Mouse (Mus musculus) embryonic facial prominence, embryonic 13.5 days (tissue): ENCODE data around the gene 1700007K13Rik. TPM values are rescaled to one million over a fixed set of nuclear protein-coding genes. Genes with fewer than 3 reads are reported as not detected.

Source experiments
- ATAC-seq: fragments of 200-750 bp; cut with Nextera tagmentation; 2 replicates; pipeline ENCODE4 v1.8.0; 2017; ENCODE audit warnings: low read depth; ENCODE audit not compliant: insufficient number of reproducible peaks, insufficient read depth, low FRiP score, low TSS enrichment
- H3K27ac ChIP-seq: fragments of 300-500 bp; sonication (generic); 2 replicates; pipeline ENCODE4 v1.5.1; 2015; ENCODE audit warnings: moderate library complexity, mild to moderate bottlenecking, inconsistent platforms
- H3K27me3 ChIP-seq: fragments of 300-500 bp; sonication (generic); 2 replicates; pipeline ENCODE4 v1.6.1; 2015; ENCODE audit warnings: mild to moderate bottlenecking, inconsistent platforms
- H3K36me3 ChIP-seq: fragments of 300-500 bp; sonication (generic); 2 replicates; pipeline ENCODE4 v1.6.1; 2015; ENCODE audit warnings: mild to moderate bottlenecking, inconsistent platforms
- H3K4me1 ChIP-seq: fragments of 300-500 bp; sonication (generic); 2 replicates; pipeline ENCODE4 v1.6.1; 2015; ENCODE audit warnings: inconsistent platforms
- H3K4me2 ChIP-seq: fragments of 300-500 bp; sonication (generic); 2 replicates; pipeline ENCODE4 v1.6.1; 2015; ENCODE audit warnings: moderate library complexity, mild to moderate bottlenecking, inconsistent platforms
- H3K4me3 ChIP-seq: fragments of 300-500 bp; sonication (generic); 2 replicates; pipeline ENCODE4 v1.5.1; 2015; ENCODE audit warnings: mild to moderate bottlenecking, inconsistent platforms
- H3K9ac ChIP-seq: fragments of 300-500 bp; sonication (generic); 2 replicates; pipeline ENCODE4 v1.6.1; 2015; ENCODE audit warnings: mild to moderate bottlenecking, inconsistent platforms
- H3K9me3 ChIP-seq: fragments of 300-500 bp; sonication (generic); 2 replicates; pipeline ENCODE4 v1.6.1; 2016; ENCODE audit warnings: inconsistent platforms
- WGBS: fragments of 180-500 bp; shearing (Covaris S2); methylation state at CpG from one replicate; pipeline ENCODE4 v1.1.7; 2015; ENCODE audit warnings: mixed read lengths; 5-methylcytosine and 5-hydroxymethylcytosine counted together
- polyA plus RNA-seq: library from polyadenylated mRNA; unstranded; fragments of >200 nt; fragmentation: Nextera tagmentation; extraction: Ambion mirVana; gene quantifications from 2 replicates; pipeline ENCODE4 v1.2.1, GENCODE M21; 2015

The 1700007K13Rik gene
- polyA plus RNA-seq, 1 experiment from 2014 or later = 1.7 TPM

- H3K4me3 ChIP-seq = peak overlapping the region; percentile 95
- H3K4me1 ChIP-seq = peaks cover 17% of the 10 kb centered on the region
- peaks cover 43% of the 10 kb centered on the region for H3K36me3 ChIP-seq
- peak overlapping the region; percentile 97 for H3K9ac ChIP-seq
- H3K27ac ChIP-seq = no peak overlapping the region
- H3K9me3 ChIP-seq = 0 out of 2 replicates have a peak, but pooled peaks cover 3% of the 10 kb centered on the region
- no peak for ATAC-seq
- peaks cover 15% of the 10 kb centered on the region for H3K27me3 ChIP-seq
- 54% methylated on average over 18 of the region's 18 CpGs for WGBS
- peak overlapping the region; percentile 80 for H3K4me2 ChIP-seq
Measured at GRCm38 (mm10) chr2:28468486-28469225, 2.5 kb upstream of the 1700007K13Rik start.

GRCm38 (mm10) chr2:28467860-28468485 is 1.8 kb upstream of the 1700007K13Rik start, which contains the start of gene Mrps2:
Gene Mrps2, plus strand, starts transcription at chr2:28468066.
- Histone ChIP-seq H3K4me3 (peak within 1 kb of the TSS; percentile 95), H3K36me3 (peaks cover 41% of the 10 kb centered on the region), H3K27me3 (peaks cover 15% of the 10 kb centered on the region), H3K4me2 (peak within 1 kb of the TSS; percentile 80), H3K4me1 (peaks cover 17% of the 10 kb centered on the region), H3K9ac (peak within 1 kb of the TSS; percentile 97), H3K9me3 (0 out of 2 replicates have a peak, but pooled peaks cover 2% of the 10 kb centered on the region), H3K27ac (0 out of 2 replicates have a peak within 1 kb of the TSS, but pooled peaks have one; percentile 23)
- ATAC-seq = peak; percentile 80
- WGBS = under 1% methylated on average over 51 of the region's 52 CpGs

GRCm38 (mm10) chr2:28464919-28465318 is 1.2 kb downstream of the 1700007K13Rik start:
- peaks cover 15% of the 10 kb centered on the region for H3K27me3 ChIP-seq
- H3K4me3 ChIP-seq = no peak overlapping the region
- ATAC-seq = no peak
- H3K27ac ChIP-seq = no peak overlapping the region
- no peaks in the 10 kb centered on the region for H3K9me3 ChIP-seq
- H3K36me3 ChIP-seq = peaks cover 11% of the 10 kb centered on the region
- H3K4me1 ChIP-seq = peaks cover 17% of the 10 kb centered on the region
- no peak overlapping the region for H3K4me2 ChIP-seq
- no peak overlapping the region for H3K9ac ChIP-seq
- 81% methylated on average over 9 of the region's 9 CpGs for WGBS

- Histone ChIP-seq H3K4me3 (no peak overlapping the region), H3K27ac (no peak overlapping the region), H3K9me3 (no peaks in the 10 kb centered on the region), H3K9ac (no peak overlapping the region), H3K4me1 (peaks cover 14% of the 10 kb centered on the region), H3K4me2 (no peak overlapping the region), H3K36me3 (peaks cover under 1% of the 10 kb centered on the region; the same call in 1 of the 2 replicates), H3K27me3 (peaks cover 15% of the 10 kb centered on the region)
- ATAC-seq = no peak
- 36% methylated on average over 3 of the region's 3 CpGs for WGBS
Measured at GRCm38 (mm10) chr2:28463919-28464318, 2.2 kb downstream of the 1700007K13Rik start.

GRCm38 (mm10) chr2:28456616-28457015 is 9.5 kb downstream of the 1700007K13Rik start:
- Histone ChIP-seq H3K9ac (no peak overlapping the region), H3K27ac (no peak overlapping the region), H3K36me3 (peaks cover 30% of the 10 kb centered on the region), H3K9me3 (no peaks in the 10 kb centered on the region), H3K27me3 (no peaks in the 10 kb centered on the region), H3K4me2 (no peak overlapping the region), H3K4me3 (no peak overlapping the region), H3K4me1 (no peaks in the 10 kb centered on the region)
- ATAC-seq = no peak
- 72% methylated on average over 1 of the region's 1 CpGs for WGBS

GRCm38 (mm10) chr2:28453539-28453938 is 12.6 kb downstream of the 1700007K13Rik start:
- no peak overlapping the region for H3K4me3 ChIP-seq
- ATAC-seq = no peak
- H3K36me3 ChIP-seq = peaks cover 55% of the 10 kb centered on the region
- H3K4me1 ChIP-seq = no peaks in the 10 kb centered on the region
- no peak overlapping the region for H3K27ac ChIP-seq
- H3K4me2 ChIP-seq = no peak overlapping the region
- H3K9me3 ChIP-seq = no peaks in the 10 kb centered on the region
- WGBS = 88% methylated on average over 6 of the region's 6 CpGs
- no peaks in the 10 kb centered on the region for H3K27me3 ChIP-seq
- H3K9ac ChIP-seq = no peak overlapping the region

- Histone ChIP-seq H3K9ac (no peak overlapping the region), H3K4me3 (no peak overlapping the region), H3K36me3 (peaks cover 55% of the 10 kb centered on the region), H3K4me1 (peaks cover 12% of the 10 kb centered on the region), H3K9me3 (no peaks in the 10 kb centered on the region), H3K27me3 (no peaks in the 10 kb centered on the region), H3K27ac (no peak overlapping the region), H3K4me2 (no peak overlapping the region)
- 92% methylated on average over 11 of the region's 11 CpGs for WGBS
- ATAC-seq = no peak
Measured at GRCm38 (mm10) chr2:28451663-28452062, 14.5 kb downstream of the 1700007K13Rik start.

- WGBS = 7% methylated on average over 11 of the region's 11 CpGs
- ATAC-seq = no peak
Measured at GRCm38 (mm10) chr2:28447315-28447670, 18.8 kb downstream of the 1700007K13Rik start.

GRCm38 (mm10) chr2:28446515-28447314 is 19.4 kb downstream of the 1700007K13Rik start, which contains the start of gene Ppp1r26:
Gene Ppp1r26, plus strand, starts transcription at chr2:28446800.
- peak within 1 kb of the TSS; percentile 87 for H3K9ac ChIP-seq
- peak within 1 kb of the TSS; percentile 79 for H3K27ac ChIP-seq
- no peak for ATAC-seq
- H3K9me3 ChIP-seq = no peaks in the 10 kb centered on the region
- under 1% methylated on average over 97 of the region's 118 CpGs for WGBS
- peaks cover 26% of the 10 kb centered on the region for H3K36me3 ChIP-seq
- H3K4me1 ChIP-seq = peaks cover 21% of the 10 kb centered on the region
- peaks cover 8% of the 10 kb centered on the region; the same call in 1 of the 2 replicates for H3K27me3 ChIP-seq
- peak within 1 kb of the TSS; percentile 79 for H3K4me3 ChIP-seq
- peak within 1 kb of the TSS; percentile 91 for H3K4me2 ChIP-seq

More at GRCm38 (mm10) chr2:28447315-28447670, 18.8 kb downstream of the 1700007K13Rik start:
- H3K36me3 ChIP-seq = peaks cover 32% of the 10 kb centered on the region
- peaks cover 8% of the 10 kb centered on the region; the same call in 1 of the 2 replicates for H3K27me3 ChIP-seq
- H3K9me3 ChIP-seq = no peaks in the 10 kb centered on the region
- peak overlapping the region; percentile 87 for H3K9ac ChIP-seq
- peak overlapping the region; percentile 91 for H3K4me2 ChIP-seq
- peak overlapping the region; percentile 79 for H3K4me3 ChIP-seq
- H3K27ac ChIP-seq = peak overlapping the region; percentile 79
- peaks cover 21% of the 10 kb centered on the region for H3K4me1 ChIP-seq

- no peak for ATAC-seq
- Histone ChIP-seq H3K27me3 (peaks cover 8% of the 10 kb centered on the region; the same call in 1 of the 2 replicates), H3K9ac (peak overlapping the region; percentile 87), H3K4me3 (peak overlapping the region; percentile 79), H3K4me1 (peaks cover 21% of the 10 kb centered on the region), H3K9me3 (no peaks in the 10 kb centered on the region), H3K4me2 (peak overlapping the region; percentile 91), H3K27ac (peak overlapping the region; percentile 79), H3K36me3 (peaks cover 20% of the 10 kb centered on the region)
- WGBS = 9% methylated on average over 5 of the region's 5 CpGs
Measured at GRCm38 (mm10) chr2:28446181-28446514, 20.0 kb downstream of the 1700007K13Rik start.

- Histone ChIP-seq H3K27me3 (peaks cover 8% of the 10 kb centered on the region; the same call in 1 of the 2 replicates), H3K4me3 (no peak overlapping the region), H3K9me3 (no peaks in the 10 kb centered on the region), H3K36me3 (peaks cover 10% of the 10 kb centered on the region), H3K27ac (no peak overlapping the region), H3K4me2 (no peak overlapping the region), H3K9ac (no peak overlapping the region), H3K4me1 (peaks cover 21% of the 10 kb centered on the region)
- ATAC-seq = no peak
- WGBS = 86% methylated on average over 4 of the region's 4 CpGs
Measured at GRCm38 (mm10) chr2:28445082-28445481, 21.1 kb downstream of the 1700007K13Rik start.
